11 mouse cellular contexts compared by ENCODE assay signal in the genomic region with DNA sequence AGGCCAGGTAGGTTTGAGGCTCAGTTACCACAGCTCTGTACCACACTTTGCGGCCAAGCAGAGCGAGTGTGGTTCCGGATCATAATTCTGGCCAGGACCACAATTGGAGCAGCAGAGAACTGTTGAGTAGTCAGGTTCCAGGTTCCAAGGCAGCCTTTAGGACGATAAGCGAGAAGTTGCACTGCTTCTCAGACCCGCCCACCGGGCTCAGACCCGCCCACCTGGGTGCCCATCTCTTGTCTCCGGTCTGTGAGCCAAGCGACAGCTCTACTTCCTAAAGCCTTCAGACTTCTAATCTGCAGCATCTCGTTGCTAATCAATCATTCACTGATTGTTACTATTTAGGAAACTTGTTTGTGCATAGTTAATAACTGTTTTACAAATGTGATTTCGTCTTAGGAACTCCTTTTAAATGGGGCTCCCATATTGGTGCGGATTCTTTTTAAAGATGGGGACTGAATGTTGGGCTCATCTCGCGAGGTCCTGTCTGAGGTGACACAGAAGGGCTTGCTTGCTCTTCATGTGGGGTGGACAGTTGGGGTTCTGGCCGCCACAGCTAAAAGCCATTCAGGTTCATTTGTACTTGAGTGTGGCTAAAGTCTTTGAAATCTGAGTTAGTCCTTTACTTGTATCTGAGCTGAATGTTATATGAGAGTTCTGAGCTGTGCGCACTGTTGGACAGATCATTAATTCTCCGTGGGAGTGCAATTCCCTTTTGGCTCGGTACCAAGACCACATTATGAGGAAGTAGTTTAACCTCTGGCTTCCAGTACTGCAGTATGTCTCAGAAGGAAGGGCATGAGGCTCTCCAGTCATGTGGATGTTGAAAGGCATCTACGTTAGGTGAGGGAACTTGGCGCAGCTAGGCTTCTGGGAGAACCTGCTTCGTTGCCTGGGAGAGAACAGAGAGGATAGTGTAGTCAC. TPM values are rescaled to one million over a fixed set of nuclear protein-coding genes. Genes with fewer than 3 reads are reported as not detected.
A peak's percentile ranks its signal among the peaks of the same experiment; 100 is the strongest.
DNase-seq lines count a peak whose midpoint lies in the region; ATAC-seq and TF ChIP-seq lines count a peak whose summit lies in the region.
"Had no signal": no experiment of that assay in that cellular context is flagged by ENCODE, and none has a peak within 500 bp of the region (broad histone marks: within the 10 kb centered on the region; RNA-seq: fewer than 3 reads in every experiment).

No protein-coding gene starts in this region.

- in situ Hi-C loops in Patski (cut with MboI; ENCODE audit: low pct_unique_long_range_greater_than_20kb): loop anchor here (5.0 kb wide), 4 partner anchors 58 to 263 kb away; no protein-coding TSS in a partner anchor

- POLR2A ChIA-PET in Patski (lab: Charles Lee): interaction anchor here (1.0 kb wide), 1 partner anchor 57 kb away, joined by 3 read pairs; no protein-coding TSS in a partner anchor

- ATAC-seq in Patski: peak; percentile 55
- ATAC-seq: hindbrain, embryonic 16.5 days had no signal

- H3K27me3 ChIP-seq in Patski: no peaks in the 10 kb centered on the region

- CTCF ChIA-PET in Patski (lab: Charles Lee): interaction anchor here (1.0 to 1.3 kb wide), 2 partner anchors 9 to 12 kb away, joined by 3 read pairs; no protein-coding TSS in a partner anchor

- DNase-seq in Patski (ENCODE audit: low read depth, low spot score): peak; percentile 93
- peak; percentile 43 for DNase-seq in fat pad, adult 2 months (ENCODE audit: extremely low read depth, low read depth, low spot score)
- peak; percentile 61 to 66 for DNase-seq in kidney, postnatal 25 days
- peak; percentile 40 for DNase-seq in mesoderm, embryonic 11.5 days (ENCODE audit: low read depth, low spot score)
- no peak for DNase-seq in gastrocnemius, postnatal 25 days
- DNase-seq in left cerebral cortex, adult 9 months (ENCODE audit: low spot score in 2 of 2): no peak
- no peak for DNase-seq in urinary bladder, postnatal 4 days (ENCODE audit: low spot score in 2 of 2)
- DNase-seq: cerebellum, adult 18-20 months had no signal

- no peak for TF ChIP-seq CTCF in Patski (IDR thresholded peaks at IDR 0.05)

RNA-seq across cellular contexts. Expression of gene Ccdc121, which starts 28.9 kb away (rescaled TPM):
- not detected for polyA plus RNA-seq in Patski (2021)
- total RNA-seq in gastrocnemius, postnatal 25 days (2021): not detected
- polyA plus RNA-seq: liver, embryonic 14.5 days; neural tube, embryonic 12.5 days had no signal

RNA-seq across cellular contexts. Expression of gene Dnah14, which starts 36.3 kb away (rescaled TPM):
- polyA plus RNA-seq in Patski (2021): 0.40 TPM
- total RNA-seq in gastrocnemius, postnatal 25 days (2021): under 1 TPM in 1 of 2 experiments, not detected in 1; 0.08 TPM

Comparison
In these comparisons a context has a peak if more than half of its experiments do, and no peak if none do; other contexts are left out.
1. DNase-seq: peak in Patski (single experiment), fat pad, adult 2 months (single experiment), kidney, postnatal 25 days (2 of 2) and mesoderm, embryonic 11.5 days (single experiment); none in gastrocnemius, postnatal 25 days (single experiment), left cerebral cortex, adult 9 months (0 of 2) and urinary bladder, postnatal 4 days (0 of 2).